Mouse (Mus musculus) forebrain, embryonic 16.5 days (tissue): ENCODE results near the gene Sfxn3. TPM values are rescaled to one million over a fixed set of nuclear protein-coding genes. Genes with fewer than 3 reads are reported as not detected.

ENCODE experiments used
- ATAC-seq: fragments of 200-750 bp; cut with Nextera tagmentation; 2 replicates; pipeline ENCODE4 v1.8.0; 2017; ENCODE audit warnings: mild to moderate bottlenecking, moderate library complexity
- H3K27ac ChIP-seq: fragments of 300-500 bp; sonication (generic); 2 replicates; pipeline ENCODE4 v1.5.1; 2014; ENCODE audit warnings: low read length, control low read depth
- H3K27me3 ChIP-seq: fragments of 300-500 bp; sonication (generic); replicated peaks from 2 replicates; pipeline ENCODE4 v1.6.1; 2014; ENCODE audit warnings: low read length; ENCODE audit not compliant: control insufficient read depth, insufficient read depth
- H3K36me3 ChIP-seq: fragments of 300-500 bp; sonication (generic); 2 replicates; pipeline ENCODE4 v1.6.1; 2014; ENCODE audit not compliant: control insufficient read depth, insufficient read depth
- H3K4me1 ChIP-seq: fragments of 300-500 bp; sonication (generic); replicated peaks from 2 replicates; pipeline ENCODE4 v1.6.1; 2014; ENCODE audit warnings: low read length; ENCODE audit not compliant: control insufficient read depth, insufficient read depth
- H3K4me2 ChIP-seq: fragments of 300-500 bp; sonication (generic); 2 replicates; pipeline ENCODE4 v1.6.1; 2014; ENCODE audit warnings: mild to moderate bottlenecking, low read length, control low read depth
- H3K4me3 ChIP-seq: fragments of 300-500 bp; sonication (generic); replicated peaks from 2 replicates; pipeline ENCODE4 v1.5.1; 2014; ENCODE audit warnings: mild to moderate bottlenecking, low read length, control low read depth
- H3K9ac ChIP-seq: fragments of 300-500 bp; sonication (generic); replicated peaks from 2 replicates; pipeline ENCODE4 v1.6.1; 2014; ENCODE audit warnings: low read depth, low read length, control low read depth
- H3K9me3 ChIP-seq: fragments of 300-500 bp; sonication (generic); 2 replicates; pipeline ENCODE4 v1.6.1; 2016; ENCODE audit warnings: low read length; ENCODE audit not compliant: control insufficient read depth
- WGBS: fragments of 180-500 bp; shearing (Covaris S2); extraction: QIAGEN DNeasy Blood & Tissue Kit; methylation state at CpG from one replicate; pipeline ENCODE4 v1.1.7; 2014; 5-methylcytosine and 5-hydroxymethylcytosine counted together
- polyA plus RNA-seq: library from polyadenylated mRNA; unstranded; fragments of >200 nt; fragmentation: Nextera tagmentation; extraction: Ambion mirVana; gene quantifications from 2 replicates; pipeline ENCODE4 v1.2.1, GENCODE M21; 2015

Gene Sfxn3
- polyA plus RNA-seq, 1 experiment from 2014 or later, result 80.3 TPM

DNA sequence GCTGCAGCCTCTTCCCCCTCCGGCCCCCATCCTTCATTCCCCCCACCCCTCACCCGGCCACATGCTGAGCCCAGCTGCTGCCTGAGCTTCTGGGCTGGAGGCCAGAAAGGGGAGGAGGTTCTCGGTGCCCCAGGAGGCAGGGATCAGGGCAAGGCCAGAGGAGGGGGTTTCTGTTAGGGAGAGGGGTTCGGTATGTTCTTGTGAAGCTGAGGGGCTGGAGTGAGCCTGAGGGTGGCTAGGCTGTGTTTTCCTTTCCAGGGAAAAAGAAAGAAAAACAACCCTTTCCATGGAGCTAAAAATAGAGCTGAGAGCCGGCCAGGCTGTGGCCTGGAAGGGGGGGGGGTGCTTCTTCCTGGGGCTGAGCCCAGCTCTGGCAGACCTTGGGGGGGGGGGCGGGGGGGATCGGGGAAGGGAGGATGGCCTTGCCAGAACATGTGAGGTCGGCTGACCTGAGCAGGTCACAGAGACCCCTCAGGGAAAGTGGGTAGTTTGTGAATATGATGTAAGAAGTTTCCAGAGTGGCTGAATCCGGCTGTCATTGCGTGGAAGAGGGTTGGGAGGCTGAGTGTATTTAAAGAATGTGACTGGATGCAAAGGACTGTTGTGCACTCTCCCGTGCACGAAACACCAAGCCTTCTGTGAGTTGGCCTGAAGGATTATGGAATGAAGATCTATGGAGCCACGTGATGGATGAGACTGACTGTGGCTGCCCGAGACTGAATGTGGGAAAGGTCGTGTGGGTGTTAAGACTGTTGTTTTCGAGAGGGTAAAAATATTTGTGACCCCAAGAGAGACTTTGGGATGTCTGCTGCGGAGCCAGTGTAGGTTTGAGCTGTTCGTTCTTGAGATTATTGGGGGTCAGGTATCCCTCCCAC lies 30.7 kb upstream of the Sfxn3 start:
- ATAC-seq, result peak; percentile 31
- Histone ChIP-seq H3K27ac (peak overlapping the region; percentile 97), H3K27me3 (no peaks in the 10 kb centered on the region), H3K36me3 (peaks cover 3% of the 10 kb centered on the region; the same call in 1 of the 2 replicates), H3K9me3 (no peaks in the 10 kb centered on the region), H3K4me1 (peaks cover 51% of the 10 kb centered on the region), H3K4me3 (peak overlapping the region; percentile 74), H3K4me2 (peak overlapping the region; percentile 89), H3K9ac (peak overlapping the region; percentile 83)
- WGBS, result under 1% methylated on average over 16 of the region's 18 CpGs

DNA sequence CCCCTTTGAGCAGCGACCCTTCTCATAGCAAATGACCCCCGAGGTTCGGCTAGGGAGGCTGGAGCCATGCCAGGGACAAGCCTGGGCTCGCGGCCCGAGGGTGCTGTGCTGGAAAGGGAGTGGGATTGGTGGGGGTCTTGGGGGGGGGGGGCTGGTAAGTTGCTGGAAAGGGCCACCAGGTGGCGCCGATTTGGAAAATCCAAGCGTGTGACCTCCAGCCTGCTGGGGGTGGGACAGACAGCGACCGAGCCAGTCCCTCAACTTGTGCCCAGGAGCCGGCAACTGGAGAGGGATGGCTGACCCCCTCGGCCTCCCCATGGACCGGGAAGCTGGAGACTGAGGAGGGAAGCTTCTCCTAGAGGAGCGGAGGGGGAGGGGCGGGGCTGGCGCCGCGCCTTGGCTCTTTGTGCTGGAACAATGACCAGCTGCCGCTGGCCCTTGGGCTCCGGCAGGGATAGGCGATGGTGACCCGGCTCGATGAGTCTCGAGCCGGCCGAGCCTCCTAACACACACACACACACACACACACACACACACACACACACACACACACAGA lies 30.0 kb upstream of the Sfxn3 start:
- no peaks in the 10 kb centered on the region for H3K36me3 ChIP-seq
- peak overlapping the region; percentile 74 for H3K4me3 ChIP-seq
- peak overlapping the region; percentile 89 for H3K4me2 ChIP-seq
- peak overlapping the region; percentile 97 for H3K27ac ChIP-seq
- no peaks in the 10 kb centered on the region for H3K9me3 ChIP-seq
- H3K4me1 ChIP-seq, result peaks cover 52% of the 10 kb centered on the region
- ATAC-seq, result peak; percentile 56
- no peaks in the 10 kb centered on the region for H3K27me3 ChIP-seq
- H3K9ac ChIP-seq, result peak overlapping the region; percentile 83
- WGBS, result under 1% methylated on average over 15 of the region's 27 CpGs

DNA sequence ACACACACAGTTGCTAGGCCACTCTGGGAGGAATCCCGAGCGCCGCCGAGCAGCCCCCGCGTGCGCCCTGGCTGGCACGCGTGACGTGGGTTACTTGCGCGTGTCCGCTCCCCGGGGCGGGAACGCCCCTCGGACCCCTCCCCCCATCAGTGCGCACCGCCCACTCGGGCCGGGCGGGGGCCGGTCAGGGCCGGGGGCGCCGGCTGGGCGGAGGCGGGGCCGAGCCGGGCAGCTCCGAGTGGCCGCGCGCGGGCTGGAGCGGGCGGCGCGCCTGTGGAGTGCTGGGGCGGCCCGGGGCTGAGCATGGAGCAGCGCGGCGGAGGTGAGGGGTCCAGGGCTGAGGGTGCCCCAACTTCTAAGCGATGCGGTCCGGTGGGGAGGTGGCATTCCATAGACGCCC lies 29.4 kb upstream of the Sfxn3 start:
- peak overlapping the region; percentile 74 for H3K4me3 ChIP-seq
- WGBS, result under 1% methylated on average over 39 of the region's 48 CpGs
- H3K36me3 ChIP-seq, result 0 out of 2 replicates have a peak, but pooled peaks cover 2% of the 10 kb centered on the region
- H3K27ac ChIP-seq, result peak overlapping the region; percentile 97
- H3K9me3 ChIP-seq, result no peaks in the 10 kb centered on the region
- peak overlapping the region; percentile 89 for H3K4me2 ChIP-seq
- no peaks in the 10 kb centered on the region for H3K27me3 ChIP-seq
- H3K9ac ChIP-seq, result peak overlapping the region; percentile 83
- peak; percentile 51 for ATAC-seq
- peaks cover 52% of the 10 kb centered on the region for H3K4me1 ChIP-seq

DNA sequence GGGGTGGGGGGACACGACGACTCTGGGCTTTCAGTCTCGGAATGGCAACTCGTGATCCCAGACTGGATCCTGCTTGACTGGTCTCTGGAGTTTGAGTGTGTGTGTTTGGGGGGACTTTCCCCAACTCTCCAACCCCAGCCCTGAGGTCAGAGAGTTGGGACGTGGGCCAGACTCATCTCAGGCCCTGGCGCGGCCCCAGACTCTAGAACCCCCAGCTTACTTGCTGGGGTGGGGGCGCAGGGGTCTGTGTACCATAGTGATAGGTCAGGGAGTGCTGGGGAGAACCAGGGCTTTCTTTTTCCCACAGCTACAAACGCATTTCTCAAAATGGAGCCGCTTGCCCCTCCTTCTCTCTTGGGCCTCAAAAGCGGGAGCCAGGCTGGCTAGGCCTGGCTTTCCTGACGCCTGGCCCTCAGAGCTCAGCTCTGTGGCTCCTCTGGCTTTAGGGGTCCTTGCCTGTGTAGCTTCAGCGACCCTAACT lies 28.9 kb upstream of the Sfxn3 start:
- Histone ChIP-seq H3K9ac (peak overlapping the region; percentile 83), H3K4me1 (peaks cover 52% of the 10 kb centered on the region)

DNA sequence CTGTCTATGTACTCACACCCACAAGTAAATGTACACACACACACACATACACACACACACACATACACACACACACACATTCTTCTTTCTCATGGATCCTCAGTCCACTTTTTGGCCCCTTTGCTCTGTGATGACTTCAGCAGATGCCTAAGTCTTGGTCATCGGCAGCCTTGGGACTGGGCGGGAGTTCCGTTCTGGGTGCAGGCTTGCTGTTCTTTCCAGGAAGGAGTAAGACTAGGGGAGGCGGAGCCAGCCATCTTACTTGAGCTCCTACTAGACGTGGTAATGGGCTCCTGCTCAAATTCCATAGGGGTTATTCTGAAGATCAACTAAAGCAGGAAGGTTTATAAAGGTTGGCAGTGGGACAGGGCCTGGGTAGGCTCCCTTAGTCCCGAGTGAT lies 27.0 kb upstream of the Sfxn3 start:
- Histone ChIP-seq H3K9ac (no peak overlapping the region), H3K4me2 (no peak overlapping the region), H3K9me3 (no peaks in the 10 kb centered on the region), H3K4me1 (peaks cover 42% of the 10 kb centered on the region), H3K27ac (no peak overlapping the region), H3K36me3 (peaks cover 6% of the 10 kb centered on the region), H3K27me3 (no peaks in the 10 kb centered on the region), H3K4me3 (no peak overlapping the region)
- no peak for ATAC-seq
- WGBS, result 67% methylated on average over 6 of the region's 6 CpGs

More for the DNA sequence above, 28.9 kb upstream of the Sfxn3 start:
- Histone ChIP-seq H3K9me3 (no peaks in the 10 kb centered on the region), H3K4me2 (peak overlapping the region; percentile 89), H3K36me3 (0 out of 2 replicates have a peak, but pooled peaks cover 2% of the 10 kb centered on the region), H3K27ac (peak overlapping the region; percentile 97), H3K4me3 (peak overlapping the region; percentile 74), H3K27me3 (no peaks in the 10 kb centered on the region)
- no peak for ATAC-seq
- WGBS, result under 1% methylated on average over 11 of the region's 13 CpGs

DNA sequence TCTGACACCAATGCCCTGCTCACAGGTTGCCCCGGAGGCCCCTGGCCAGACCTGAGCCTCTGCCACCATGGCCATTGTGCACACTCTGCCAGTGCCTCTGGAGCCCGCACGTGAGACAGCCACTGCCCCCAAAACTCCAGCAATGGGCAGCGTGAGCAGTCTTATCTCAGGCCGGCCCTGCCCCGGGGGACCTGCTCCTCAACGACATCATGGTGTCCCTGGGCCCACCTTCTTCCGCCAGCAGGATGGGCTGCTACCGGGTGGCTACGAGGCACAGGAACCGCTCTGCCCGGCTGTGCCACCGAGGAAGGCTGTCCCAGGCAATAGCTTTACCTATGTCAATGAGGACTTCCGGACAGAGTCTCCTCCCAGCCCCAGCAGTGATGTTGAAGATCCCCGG lies 25.9 kb upstream of the Sfxn3 start:
- Histone ChIP-seq H3K4me1 (peaks cover 32% of the 10 kb centered on the region), H3K27ac (no peak overlapping the region), H3K4me3 (no peak overlapping the region), H3K4me2 (no peak overlapping the region), H3K9ac (no peak overlapping the region; the same call in 1 of the 2 replicates), H3K27me3 (no peaks in the 10 kb centered on the region), H3K36me3 (peaks cover 11% of the 10 kb centered on the region), H3K9me3 (no peaks in the 10 kb centered on the region)
- no peak for ATAC-seq
- 91% methylated on average over 15 of the region's 15 CpGs for WGBS

DNA sequence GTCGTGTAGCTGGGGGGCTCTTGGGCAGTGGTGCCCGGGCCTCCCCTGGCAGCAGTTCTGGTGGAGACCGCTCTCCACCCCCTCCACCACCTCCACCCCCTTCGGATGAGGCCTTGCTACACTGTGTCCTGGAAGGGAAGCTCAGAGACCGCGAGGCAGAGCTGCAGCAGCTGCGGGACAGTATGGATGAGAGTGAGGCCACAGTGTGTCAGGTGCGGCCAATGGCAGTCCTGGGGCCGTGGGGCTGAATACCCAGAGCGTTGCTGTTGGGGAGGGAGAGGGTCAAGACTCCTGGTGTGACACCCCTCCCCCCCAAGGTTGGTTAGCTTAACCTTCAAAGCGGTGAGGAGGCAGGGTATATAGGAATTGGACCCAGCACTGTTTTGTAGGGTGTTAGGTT lies 23.3 kb upstream of the Sfxn3 start:
- peaks cover 17% of the 10 kb centered on the region for H3K4me1 ChIP-seq
- 88% methylated on average over 11 of the region's 11 CpGs for WGBS
- ATAC-seq, result no peak
- no peaks in the 10 kb centered on the region for H3K9me3 ChIP-seq
- H3K9ac ChIP-seq, result no peak overlapping the region
- H3K36me3 ChIP-seq, result peaks cover 19% of the 10 kb centered on the region
- no peak overlapping the region for H3K4me2 ChIP-seq
- H3K4me3 ChIP-seq, result no peak overlapping the region
- H3K27ac ChIP-seq, result no peak overlapping the region
- no peaks in the 10 kb centered on the region for H3K27me3 ChIP-seq

DNA sequence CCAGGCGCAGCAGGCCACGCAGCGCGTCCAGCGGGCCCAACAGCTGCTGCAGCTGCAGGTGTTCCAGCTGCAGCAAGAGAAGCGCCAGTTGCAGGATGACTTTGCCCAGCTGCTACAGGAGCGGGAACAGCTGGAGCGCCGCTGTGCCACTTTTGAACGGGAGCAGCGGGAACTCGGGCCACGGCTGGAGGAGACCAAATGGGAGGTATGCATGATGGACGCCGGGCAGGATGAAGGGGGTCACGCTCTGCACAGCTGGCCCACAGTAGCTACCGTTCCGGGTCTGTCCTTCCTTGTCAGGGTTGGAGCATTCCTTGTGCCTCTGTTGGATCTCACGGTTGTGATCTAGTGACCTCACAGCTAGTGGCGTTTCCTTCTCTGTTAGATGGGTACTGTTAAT lies 22.5 kb upstream of the Sfxn3 start:
- no peaks in the 10 kb centered on the region for H3K9me3 ChIP-seq
- no peaks in the 10 kb centered on the region for H3K27me3 ChIP-seq
- peaks cover 15% of the 10 kb centered on the region for H3K4me1 ChIP-seq
- no peak overlapping the region for H3K27ac ChIP-seq
- WGBS, result 92% methylated on average over 20 of the region's 20 CpGs
- H3K9ac ChIP-seq, result no peak overlapping the region
- peaks cover 19% of the 10 kb centered on the region for H3K36me3 ChIP-seq
- H3K4me2 ChIP-seq, result no peak overlapping the region
- ATAC-seq, result no peak
- no peak overlapping the region for H3K4me3 ChIP-seq

DNA sequence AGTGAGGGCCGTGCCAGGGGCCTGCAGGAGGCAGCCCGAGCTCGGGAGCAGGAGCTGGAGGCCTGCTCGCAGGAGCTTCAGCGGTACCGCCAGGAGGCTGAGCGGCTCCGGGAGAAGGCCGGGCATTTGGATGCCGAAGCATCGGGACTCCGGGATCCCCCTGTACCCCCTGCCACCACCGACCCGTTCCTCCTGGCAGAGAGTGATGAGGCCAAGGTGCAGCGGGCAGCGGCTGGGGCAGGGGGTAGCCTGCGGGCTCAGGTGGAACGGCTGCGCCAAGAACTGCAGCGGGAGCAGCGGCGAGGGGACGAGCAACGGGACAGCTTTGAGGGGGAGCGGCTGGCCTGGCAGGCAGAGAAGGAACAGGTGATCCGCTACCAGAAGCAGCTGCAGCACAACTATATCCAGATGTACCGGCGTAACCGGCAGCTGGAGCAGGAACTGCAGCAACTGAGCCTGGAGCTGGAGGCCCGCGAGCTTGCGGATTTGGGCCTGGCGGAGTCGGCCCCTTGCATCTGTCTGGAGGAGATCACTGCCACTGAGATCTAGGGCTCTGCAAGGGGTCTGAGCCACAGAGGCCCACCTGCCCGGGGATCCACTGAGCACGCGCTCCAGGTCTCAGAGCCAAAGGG lies 21.2 kb upstream of the Sfxn3 start:
- 92% methylated on average over 37 of the region's 37 CpGs for WGBS
- no peak for ATAC-seq

More for the DNA sequence above, 21.2 kb upstream of the Sfxn3 start:
- H3K9ac ChIP-seq, result no peak overlapping the region
- H3K4me2 ChIP-seq, result no peak overlapping the region
- no peaks in the 10 kb centered on the region for H3K9me3 ChIP-seq
- peaks cover 19% of the 10 kb centered on the region for H3K36me3 ChIP-seq
- H3K27me3 ChIP-seq, result no peaks in the 10 kb centered on the region
- H3K4me1 ChIP-seq, result peaks cover 9% of the 10 kb centered on the region
- H3K27ac ChIP-seq, result no peak overlapping the region
- H3K4me3 ChIP-seq, result no peak overlapping the region
